Mouse (Mus musculus): ENCODE measurements at regions not wholly inside any gene's neighbourhood (a gene's known extent, or its start where the extent isn't known, plus 50 kb on each side); places are given as distances from the start of the nearest gene placed in this dataset.

- no peak for DNase-seq
Measured at GRCm38 (mm10) chr3:155246628-155247027, 153.4 kb downstream of the Lrriq3 start.

GRCm38 (mm10) chr3:155247124-155247523, 153.9 kb downstream of the Lrriq3 start:
- DNase-seq: no peak

DNA sequence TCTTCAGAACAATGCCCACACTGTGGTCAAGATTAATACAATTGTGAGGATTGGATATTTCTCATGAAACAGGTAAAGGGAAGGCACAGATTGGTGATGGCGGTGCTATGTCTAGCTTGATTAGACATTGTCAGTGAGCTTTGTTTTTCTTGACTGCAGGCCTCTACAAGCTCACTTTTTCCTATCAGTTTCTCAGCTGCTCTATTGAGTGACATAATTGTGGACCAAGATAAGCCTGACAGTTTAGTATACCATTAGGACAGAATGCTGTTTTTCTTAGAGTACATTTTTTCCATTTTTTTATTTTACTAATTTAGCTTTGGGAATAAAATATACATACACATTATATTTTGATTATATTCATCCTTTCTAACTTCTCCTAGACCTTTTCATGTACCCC, 154.7 kb downstream of the Lrriq3 start:
- no peak for DNase-seq

DNA sequence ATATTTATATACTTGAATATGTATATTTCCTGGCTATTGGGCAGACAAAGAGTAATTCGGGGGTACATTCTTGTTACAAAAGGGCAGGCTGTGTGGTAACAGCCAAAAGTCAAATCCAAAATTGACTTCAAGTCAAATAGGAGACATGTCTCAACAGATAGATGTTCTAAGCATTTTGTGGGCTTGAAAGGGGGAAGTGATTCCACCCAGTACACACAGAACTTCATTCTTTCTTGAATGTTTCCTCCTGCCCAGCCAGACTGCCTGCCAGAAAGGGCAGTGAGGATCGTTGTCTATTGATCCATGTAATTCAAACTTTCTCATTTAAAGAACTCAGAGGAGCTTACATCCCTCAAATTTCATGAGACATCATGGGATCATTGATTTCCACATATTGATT, 157.7 kb downstream of the Lrriq3 start:
- no peak for DNase-seq

- peak; percentile 20 for DNase-seq
Measured at GRCm38 (mm10) chr3:155298206-155298605, 205.0 kb downstream of the Lrriq3 start.

DNA sequence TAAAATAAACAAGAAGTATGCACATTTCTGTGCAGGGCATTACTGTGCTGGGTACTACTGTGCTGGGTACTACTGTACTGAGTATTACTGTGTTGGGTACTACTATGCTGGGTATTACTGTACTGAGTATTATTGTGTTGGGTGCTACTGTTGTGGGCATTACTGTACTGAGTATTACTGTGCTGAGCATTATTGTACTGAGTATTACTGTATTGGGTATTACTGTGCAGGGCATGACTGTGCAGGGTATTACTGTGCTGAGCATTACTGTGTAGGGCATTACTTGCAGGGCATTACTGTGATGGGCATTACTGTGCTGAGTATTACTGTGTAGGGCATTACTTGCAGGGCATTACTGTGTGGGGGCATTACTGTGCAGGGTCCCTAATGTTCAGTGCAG, 205.5 kb downstream of the Lrriq3 start:
- DNase-seq: no peak

DNA sequence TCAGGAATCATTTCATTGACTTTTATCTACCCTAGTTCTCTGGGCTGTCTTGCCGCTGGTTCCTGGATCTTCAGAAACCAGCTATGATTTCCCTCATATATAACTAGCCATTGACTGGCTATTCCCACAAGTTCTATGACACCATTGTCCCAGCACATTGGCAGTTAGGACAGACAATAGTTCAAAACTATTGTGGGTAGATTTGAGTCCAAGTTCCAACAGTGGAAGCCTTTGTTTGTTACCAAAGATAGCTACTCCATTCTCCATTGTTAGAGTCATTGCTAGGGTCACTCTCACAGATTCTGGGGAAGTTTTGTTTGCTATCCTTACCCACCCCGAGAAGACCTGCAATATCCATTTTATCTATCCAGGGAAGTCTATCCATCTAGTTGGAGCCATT, 229.1 kb downstream of the Lrriq3 start:
- DNase-seq: no peak

DNA sequence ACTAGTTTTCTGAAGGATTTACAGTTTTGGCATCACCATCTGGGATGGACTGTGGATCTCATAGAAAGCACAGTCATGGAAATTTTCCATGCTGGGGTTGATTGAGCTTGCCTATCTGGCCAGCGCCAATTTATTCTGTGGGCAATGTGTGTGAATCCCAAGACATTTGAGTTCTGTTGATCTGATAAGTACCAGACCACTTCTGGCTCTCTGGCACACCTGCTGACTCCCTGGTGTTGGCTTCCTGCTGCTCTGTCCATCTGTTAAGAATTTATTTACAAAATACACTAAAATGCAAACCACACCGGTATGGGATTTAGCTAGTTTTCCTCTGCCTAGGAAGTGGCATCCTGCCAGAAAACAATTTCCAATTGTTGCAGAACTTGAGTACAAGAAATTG, 236.5 kb downstream of the Lrriq3 start:
- DNase-seq: no peak

DNA sequence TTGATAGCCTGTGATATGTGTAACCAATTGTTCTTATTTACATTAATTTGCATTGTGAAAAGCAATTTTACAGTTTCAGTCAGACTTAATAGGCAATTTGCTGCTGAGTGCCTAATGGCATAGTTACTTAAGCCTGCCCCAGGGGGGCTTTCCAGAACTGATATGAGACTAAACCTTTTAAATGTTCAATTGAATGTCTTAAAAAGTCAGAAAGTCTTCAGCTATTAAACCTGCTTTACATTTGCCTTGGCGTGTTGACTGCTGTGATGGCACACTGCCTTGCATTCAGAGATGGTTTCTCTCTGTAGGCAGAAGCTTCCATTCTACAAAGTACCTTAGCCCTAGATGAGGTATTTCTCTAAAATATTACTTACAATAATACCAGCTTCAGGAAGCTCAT, 256.0 kb downstream of the Lrriq3 start:
- no peak for DNase-seq

GRCm38 (mm10) chr3:155351636-155352035, 258.4 kb downstream of the Lrriq3 start:
- DNase-seq: no peak

DNA sequence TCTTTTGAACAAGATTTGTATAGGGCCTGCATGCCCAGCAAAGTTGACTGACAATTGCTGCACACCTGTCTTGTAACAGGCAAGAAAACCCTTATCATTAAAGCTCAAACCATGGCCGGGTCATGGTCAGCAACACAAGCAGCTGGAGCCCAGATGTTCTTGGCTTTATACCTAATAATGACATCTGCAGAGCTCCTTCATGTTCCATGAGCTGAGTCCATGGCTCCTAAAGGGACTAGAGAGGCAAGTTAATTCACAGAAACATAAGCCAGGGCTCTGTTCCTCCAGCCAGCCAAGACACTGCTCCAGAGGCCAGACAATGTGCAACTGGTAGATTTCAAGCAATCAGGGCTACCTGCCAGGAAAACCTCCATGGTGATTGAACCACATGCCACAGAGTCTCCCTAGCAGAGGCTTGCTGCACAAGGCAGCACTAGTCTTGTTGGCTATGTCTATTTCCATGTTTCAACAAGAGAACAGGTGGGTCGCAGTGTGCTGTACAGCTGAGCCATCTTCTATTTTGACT, 259.1 kb downstream of the Lrriq3 start:
- DNase-seq: no peak

DNA sequence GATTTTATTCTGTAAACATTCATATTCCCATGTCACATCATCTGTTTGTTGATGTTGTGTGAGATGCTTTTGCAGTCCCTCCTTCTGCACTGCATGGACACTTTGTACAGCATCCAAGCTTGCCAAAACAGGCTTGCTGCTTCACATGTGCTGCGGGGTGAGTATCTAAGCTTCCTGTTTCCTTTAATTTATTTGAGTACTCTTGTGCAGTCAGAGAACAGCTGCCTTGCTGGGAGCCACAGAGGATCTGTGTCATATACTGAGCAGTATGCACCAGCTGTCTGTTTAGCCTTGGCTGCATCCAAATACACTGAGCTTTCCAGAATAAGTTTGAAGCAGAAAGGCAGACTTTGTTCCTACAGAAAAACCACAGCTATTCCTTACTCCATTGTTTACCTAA, 267.2 kb downstream of the Lrriq3 start:
- no peak for DNase-seq

GRCm38 (mm10) chr3:155370716-155371115, 277.5 kb downstream of the Lrriq3 start:
- peak; percentile 58 for DNase-seq

GRCm38 (mm10) chr3:155373591-155373990, 280.4 kb downstream of the Lrriq3 start:
- DNase-seq: no peak

DNA sequence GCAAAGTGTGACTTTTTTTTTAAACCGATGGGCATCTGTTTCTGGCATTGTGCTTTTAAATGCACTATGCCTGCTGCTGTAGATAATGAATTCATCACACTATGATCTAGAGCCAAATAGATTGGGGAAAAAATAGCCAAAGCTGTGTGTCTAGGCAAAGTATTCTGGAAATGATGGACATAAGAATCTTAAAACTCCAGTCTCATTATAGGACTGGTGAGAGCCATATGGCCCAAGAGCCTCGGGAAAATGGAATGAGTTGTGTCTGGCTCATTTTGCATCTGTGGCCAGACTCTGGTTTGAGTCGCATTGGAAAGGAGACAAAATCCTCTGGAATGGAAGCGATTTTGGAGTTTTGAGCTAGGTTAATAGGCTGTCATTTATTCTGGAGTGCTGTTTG, 288.7 kb downstream of the Lrriq3 start:
- DNase-seq: no peak

DNA sequence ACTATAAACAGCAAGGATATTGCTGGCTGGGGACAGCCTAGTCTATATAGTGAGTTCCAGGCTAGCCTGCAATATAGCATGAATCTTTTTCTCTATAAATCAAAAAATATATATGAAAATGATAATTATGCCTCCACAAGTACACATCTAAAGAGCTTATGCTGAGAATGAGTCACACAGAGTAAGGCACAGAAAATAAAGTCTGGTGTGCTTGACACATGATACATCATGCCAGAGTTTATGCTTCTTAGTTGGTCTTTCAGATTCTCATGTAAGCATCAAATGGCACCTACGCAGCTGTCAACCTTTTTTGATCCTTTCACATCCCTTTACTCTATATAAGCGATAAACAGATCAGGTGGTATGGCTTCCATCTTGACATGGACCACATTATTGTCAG, 289.6 kb downstream of the Lrriq3 start:
- no peak for DNase-seq

DNA sequence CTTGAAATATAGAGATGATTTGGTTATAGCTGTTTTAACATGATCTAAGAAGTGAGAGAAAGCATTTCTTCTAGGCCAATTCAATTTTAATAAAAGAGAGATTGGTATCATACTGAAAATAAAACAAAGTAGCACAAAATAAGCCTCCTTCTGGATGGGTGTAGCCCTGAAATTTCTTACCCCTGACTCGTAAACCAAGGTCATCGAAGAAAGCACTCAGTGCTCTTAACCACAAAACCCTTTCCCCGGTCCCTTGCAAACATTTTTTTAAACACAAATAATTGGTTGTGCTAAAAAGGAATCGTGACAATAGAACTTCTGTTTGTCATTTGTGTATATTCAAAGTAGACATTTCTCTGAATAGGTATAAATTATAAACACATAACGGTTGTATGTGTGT, 297.4 kb downstream of the Lrriq3 start:
- DNase-seq: no peak

- DNase-seq: no peak
Measured at GRCm38 (mm10) chr3:155396134-155396533, 302.9 kb downstream of the Lrriq3 start.

GRCm38 (mm10) chr3:155401763-155402162, 308.5 kb downstream of the Lrriq3 start:
- DNase-seq: no peak

DNA sequence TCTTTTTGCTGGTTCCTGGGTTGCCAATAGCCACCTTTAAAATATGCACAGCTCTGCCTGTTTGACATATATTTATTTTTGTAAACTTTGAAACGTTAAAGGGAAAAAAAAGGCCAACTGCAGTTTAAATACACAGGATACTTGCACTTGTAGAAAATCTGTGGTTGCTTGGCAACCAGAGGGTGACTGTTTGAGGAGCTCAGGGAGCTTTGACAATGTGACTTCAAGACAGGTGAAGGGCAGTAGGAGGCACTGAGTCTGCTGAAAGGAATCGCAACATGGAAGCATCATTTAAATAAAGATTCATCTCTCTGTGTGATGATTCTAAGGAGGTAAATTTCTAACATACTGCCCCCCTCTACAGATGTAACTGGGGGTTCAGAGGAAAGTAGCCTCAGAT, 315.7 kb downstream of the Lrriq3 start:
- no peak for DNase-seq

DNA sequence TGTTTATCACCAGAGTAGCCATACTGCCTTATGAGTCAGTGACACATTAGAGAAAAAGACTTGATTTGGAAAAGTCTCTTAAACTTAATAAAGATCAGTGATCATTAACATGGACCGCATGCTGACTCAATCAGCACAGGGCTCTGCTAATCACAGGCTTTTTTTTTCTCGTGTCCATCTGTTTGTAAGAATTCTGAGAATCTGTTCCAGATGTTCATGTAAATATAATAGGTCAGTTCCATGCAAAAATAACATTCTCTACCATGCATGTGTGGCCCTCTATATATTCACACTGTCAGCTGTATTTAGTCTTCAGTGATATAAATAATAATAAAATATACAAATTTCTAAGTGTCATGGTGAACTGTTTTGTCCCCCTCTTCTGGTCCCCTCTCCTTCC, 316.1 kb downstream of the Lrriq3 start:
- DNase-seq: no peak

DNA sequence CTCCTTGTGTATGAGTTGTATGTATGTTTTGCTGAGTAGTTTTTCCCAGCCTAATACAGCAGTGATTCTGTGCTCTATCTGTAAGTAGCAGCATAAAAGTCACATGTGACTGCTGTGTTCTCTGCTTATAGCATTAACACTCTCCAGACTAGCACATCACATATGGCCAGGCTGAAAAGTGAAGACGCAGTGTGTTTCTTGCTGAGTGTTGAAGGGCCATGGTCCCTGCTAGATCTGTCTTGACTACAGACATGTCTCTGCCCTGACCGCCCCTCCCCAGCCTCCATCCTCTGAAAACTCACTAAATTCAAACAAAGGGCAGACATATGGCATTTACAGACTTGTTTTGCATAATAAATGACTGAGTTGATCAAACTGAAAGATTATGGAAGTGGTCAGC, 316.6 kb downstream of the Lrriq3 start:
- DNase-seq: no peak

DNA sequence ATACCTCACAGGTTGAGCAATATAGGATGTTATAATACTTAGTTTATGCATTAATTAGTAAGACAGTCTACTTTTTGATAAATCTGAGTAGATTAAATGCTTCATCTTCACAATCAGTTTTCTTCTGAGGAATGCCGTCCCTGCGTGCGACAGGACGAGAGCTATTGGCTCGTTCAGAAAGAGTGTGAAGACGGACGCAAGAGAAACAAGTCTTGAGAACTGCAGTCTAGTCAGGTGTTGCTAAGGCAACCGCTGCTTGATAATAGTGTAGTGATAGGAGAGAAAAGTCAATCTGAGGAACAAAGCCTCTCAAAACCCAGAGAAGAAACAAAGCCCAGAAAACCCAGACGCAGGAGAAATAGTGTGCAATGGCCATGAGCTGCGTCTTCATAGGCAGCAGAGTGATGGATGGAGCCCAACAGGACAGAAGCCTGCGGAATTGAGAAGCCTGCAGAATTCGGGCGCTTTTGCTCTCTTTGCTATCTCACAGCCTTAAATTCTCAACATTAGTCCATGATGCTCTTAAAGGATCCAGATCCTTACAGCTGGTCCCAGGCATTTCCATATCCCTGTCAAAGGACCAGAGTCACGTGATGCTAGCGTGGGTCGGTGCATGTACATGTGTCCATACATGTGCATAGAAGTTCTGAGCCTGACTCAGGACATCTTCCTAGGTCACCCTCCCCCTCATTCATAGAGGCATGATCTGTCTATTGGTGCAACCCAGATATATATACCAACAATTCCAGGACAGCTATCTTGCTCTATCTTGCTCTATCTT, 366.7 kb downstream of the Lrriq3 start:
- no peak for DNase-seq

DNA sequence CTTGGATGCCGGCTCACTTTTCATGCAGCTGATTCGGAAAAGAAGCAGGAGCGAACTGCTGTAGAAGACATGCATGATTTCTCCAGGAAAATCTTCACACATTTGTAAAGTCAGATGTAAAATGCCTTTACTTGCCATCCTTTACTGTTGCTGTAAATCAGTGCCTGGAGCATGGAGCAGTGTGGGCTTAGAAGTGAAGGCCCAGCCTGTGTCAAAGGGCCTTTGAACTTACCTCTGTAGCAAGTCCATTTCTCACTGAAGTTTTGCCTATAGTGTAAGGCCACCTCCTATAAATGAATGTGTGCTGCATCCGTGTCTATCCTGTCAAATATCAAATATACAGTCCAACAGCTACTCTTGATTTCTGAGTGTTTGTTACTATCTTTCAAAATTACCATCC, 368.9 kb downstream of the Lrriq3 start:
- no peak for DNase-seq

DNA sequence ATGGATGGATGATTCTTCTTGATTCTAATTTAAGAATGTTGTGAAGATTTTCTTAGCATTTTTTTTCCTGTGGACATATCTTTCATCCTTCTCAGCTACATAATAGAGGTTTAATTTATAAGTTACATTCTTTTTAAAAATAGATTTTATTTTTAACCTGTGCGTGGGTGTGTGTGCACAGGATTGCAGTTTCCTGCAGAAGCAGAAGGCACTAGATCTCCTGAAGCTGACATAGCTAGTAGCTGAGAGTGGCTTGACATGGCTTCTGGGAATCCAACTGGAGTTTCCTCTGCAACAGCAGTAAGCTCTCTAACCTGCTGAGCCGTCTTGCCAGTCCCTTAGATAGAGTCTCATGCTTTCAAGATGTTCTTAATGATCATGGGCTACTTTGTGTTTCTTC, 377.5 kb downstream of the Lrriq3 start:
- no peak for DNase-seq
